Mouse (Mus musculus) spleen, postnatal 36 days (tissue): ENCODE data around the gene Fam83b.

Experiments used
- DNase-seq, 2 experiments: peaks; one replicate each; pipeline ENCODE4 v3.0.0; 2022; ENCODE audit warnings: low spot score in 2 of 2, mixed read lengths in 1 of 2

Gene Fam83b

GRCm38 (mm10) chr9:76566515-76567280 lies at the start of gene Fam83b:
Gene Fam83b, minus strand, starts transcription at chr9:76567116.
- no peak for DNase-seq

GRCm38 (mm10) chr9:76614165-76614564 lies 47.2 kb upstream of the Fam83b start:
- DNase-seq: no peak

GRCm38 (mm10) chr9:76603744-76604143 lies 36.8 kb upstream of the Fam83b start:
- DNase-seq: no peak

GRCm38 (mm10) chr9:76602874-76603273 lies 36.0 kb upstream of the Fam83b start:
- DNase-seq: no peak

- no peak for DNase-seq
Observed at GRCm38 (mm10) chr9:76597395-76597794, 30.5 kb upstream of the Fam83b start.

- DNase-seq: no peak
Observed at GRCm38 (mm10) chr9:76593841-76594240, 26.9 kb upstream of the Fam83b start.

GRCm38 (mm10) chr9:76583943-76584342 lies 17.0 kb upstream of the Fam83b start:
- DNase-seq: no peak

GRCm38 (mm10) chr9:76581966-76582365 lies 15.1 kb upstream of the Fam83b start:
- no peak for DNase-seq

- DNase-seq: no peak
Observed at GRCm38 (mm10) chr9:76567281-76567655, 352 bp upstream of the Fam83b start.

GRCm38 (mm10) chr9:76565656-76566055 lies 1.3 kb downstream of the Fam83b start:
- no peak for DNase-seq

GRCm38 (mm10) chr9:76564071-76564470 lies 2.8 kb downstream of the Fam83b start:
- no peak for DNase-seq

GRCm38 (mm10) chr9:76562794-76563193 lies 4.1 kb downstream of the Fam83b start:
- DNase-seq: no peak

GRCm38 (mm10) chr9:76559240-76559639 lies 7.7 kb downstream of the Fam83b start:
- no peak for DNase-seq

- no peak for DNase-seq
Observed at GRCm38 (mm10) chr9:76553758-76554157, 13.2 kb downstream of the Fam83b start.

- DNase-seq: no peak
Observed at GRCm38 (mm10) chr9:76553115-76553514, 13.8 kb downstream of the Fam83b start.

- DNase-seq: no peak
Observed at GRCm38 (mm10) chr9:76546714-76547113, 20.2 kb downstream of the Fam83b start.

GRCm38 (mm10) chr9:76540684-76541083 lies 26.2 kb downstream of the Fam83b start:
- DNase-seq: no peak

GRCm38 (mm10) chr9:76539953-76540621 lies 26.8 kb downstream of the Fam83b start:
- DNase-seq: no peak

GRCm38 (mm10) chr9:76539271-76539670 lies 27.6 kb downstream of the Fam83b start:
- DNase-seq: no peak

GRCm38 (mm10) chr9:76536032-76536431 lies 30.9 kb downstream of the Fam83b start:
- DNase-seq: no peak

GRCm38 (mm10) chr9:76532403-76532802 lies 34.5 kb downstream of the Fam83b start:
- no peak for DNase-seq

- DNase-seq: no peak
Observed at GRCm38 (mm10) chr9:76531368-76531767, 35.5 kb downstream of the Fam83b start.

- no peak for DNase-seq
Observed at GRCm38 (mm10) chr9:76525592-76525991, 41.3 kb downstream of the Fam83b start.
